Mouse (Mus musculus) neural tube, embryonic 12.5 days (tissue): ENCODE measurements around the gene Zfyve21. TPM values are rescaled to one million over a fixed set of nuclear protein-coding genes. Genes with fewer than 3 reads are reported as not detected.

Source experiments
- ATAC-seq: fragments of 200-750 bp; cut with Nextera tagmentation; 2 replicates; pipeline ENCODE4 v1.8.0; 2017; ENCODE audit warnings: low read depth, mild to moderate bottlenecking, moderate TSS enrichment, moderate library complexity; ENCODE audit not compliant: low FRiP score
- H3K27ac ChIP-seq: fragments of 300-500 bp; sonication (generic); 2 replicates; pipeline ENCODE4 v1.5.1; 2016
- H3K27me3 ChIP-seq: fragments of 300-500 bp; sonication (generic); replicated peaks from 2 replicates; pipeline ENCODE4 v1.6.1; 2016; ENCODE audit warnings: mild to moderate bottlenecking
- H3K36me3 ChIP-seq: fragments of 300-500 bp; sonication (generic); 2 replicates; pipeline ENCODE4 v1.6.1; 2016; ENCODE audit warnings: mild to moderate bottlenecking
- H3K4me1 ChIP-seq: fragments of 300-500 bp; sonication (generic); 2 replicates; pipeline ENCODE4 v1.6.1; 2016
- H3K4me2 ChIP-seq: fragments of 300-500 bp; sonication (generic); replicated peaks from 2 replicates; pipeline ENCODE4 v1.6.1; 2016; ENCODE audit warnings: mild to moderate bottlenecking
- H3K4me3 ChIP-seq: fragments of 300-500 bp; sonication (generic); 2 replicates; pipeline ENCODE4 v1.5.1; 2016
- H3K9ac ChIP-seq: fragments of 300-500 bp; sonication (generic); 2 replicates; pipeline ENCODE4 v1.6.1; 2016; ENCODE audit warnings: mild to moderate bottlenecking
- H3K9me3 ChIP-seq: fragments of 300-500 bp; sonication (generic); 2 replicates; pipeline ENCODE4 v1.6.1; 2016; ENCODE audit warnings: mild to moderate bottlenecking
- WGBS: fragments of 180-500 bp; shearing (Covaris S2); methylation state at CpG from one replicate; pipeline ENCODE4 v1.1.7; 2016; 5-methylcytosine and 5-hydroxymethylcytosine counted together
- polyA plus RNA-seq: library from polyadenylated mRNA; unstranded; fragments of >200 nt; fragmentation: Nextera tagmentation; extraction: Ambion mirVana; gene quantifications from 2 replicates; pipeline ENCODE4 v1.2.1, GENCODE M21; 2016

Zfyve21 gene
- polyA plus RNA-seq, 1 experiment from 2014 or later: 48.8 TPM

- Histone ChIP-seq H3K9me3 (no peaks in the 10 kb centered on the region), H3K9ac (peak overlapping the region; percentile 5; the same call in 1 of the 2 replicates), H3K4me3 (no peak overlapping the region), H3K4me1 (peaks cover 26% of the 10 kb centered on the region), H3K27ac (peak overlapping the region; percentile 33; the same call in 1 of the 2 replicates), H3K36me3 (peaks cover 38% of the 10 kb centered on the region), H3K27me3 (no peaks in the 10 kb centered on the region), H3K4me2 (no peak overlapping the region)
- 0 out of 2 replicates have a peak, but pooled peaks have one; percentile 10 for ATAC-seq
- 5% methylated on average over 9 of the region's 9 CpGs for WGBS
Measured at GRCm38 (mm10) chr12:111809762-111810161, 4.2 kb upstream of the Zfyve21 start.

GRCm38 (mm10) chr12:111812075-111812474 lies 1.9 kb upstream of the Zfyve21 start:
- no peak overlapping the region for H3K27ac ChIP-seq
- H3K9me3 ChIP-seq: no peaks in the 10 kb centered on the region
- H3K4me3 ChIP-seq: no peak overlapping the region
- H3K9ac ChIP-seq: no peak overlapping the region
- 90% methylated on average over 13 of the region's 13 CpGs for WGBS
- H3K36me3 ChIP-seq: peaks cover 16% of the 10 kb centered on the region
- no peak for ATAC-seq
- no peak overlapping the region; the same call in 1 of the 2 replicates for H3K4me2 ChIP-seq
- no peaks in the 10 kb centered on the region for H3K27me3 ChIP-seq
- H3K4me1 ChIP-seq: peaks cover 40% of the 10 kb centered on the region

GRCm38 (mm10) chr12:111812611-111813010 lies 1.4 kb upstream of the Zfyve21 start:
- Histone ChIP-seq H3K4me3 (peak overlapping the region; percentile 60), H3K4me1 (peaks cover 40% of the 10 kb centered on the region)
- WGBS: 75% methylated on average over 12 of the region's 12 CpGs

GRCm38 (mm10) chr12:111813111-111813765 lies 732 bp upstream of the Zfyve21 start:
- no peaks in the 10 kb centered on the region for H3K27me3 ChIP-seq
- H3K9ac ChIP-seq: peak overlapping the region; percentile 51
- H3K4me3 ChIP-seq: peak overlapping the region; percentile 60
- no peak overlapping the region for H3K27ac ChIP-seq
- peaks cover 40% of the 10 kb centered on the region for H3K4me1 ChIP-seq
- H3K4me2 ChIP-seq: peak overlapping the region; percentile 80
- no peak for ATAC-seq
- 5% methylated on average over 27 of the region's 27 CpGs for WGBS
- H3K36me3 ChIP-seq: peaks cover 5% of the 10 kb centered on the region
- no peaks in the 10 kb centered on the region for H3K9me3 ChIP-seq

More at GRCm38 (mm10) chr12:111812611-111813010, 1.4 kb upstream of the Zfyve21 start:
- Histone ChIP-seq H3K9me3 (no peaks in the 10 kb centered on the region), H3K9ac (0 out of 2 replicates have a peak overlapping the region, but pooled peaks have one; percentile 51), H3K36me3 (peaks cover 11% of the 10 kb centered on the region), H3K27ac (no peak overlapping the region), H3K27me3 (no peaks in the 10 kb centered on the region), H3K4me2 (peak overlapping the region; percentile 80)
- ATAC-seq: no peak

GRCm38 (mm10) chr12:111814769-111815762 lies 1.1 kb downstream of the Zfyve21 start:
- no peak for ATAC-seq

GRCm38 (mm10) chr12:111816528-111816927 lies 2.6 kb downstream of the Zfyve21 start:
- no peak overlapping the region for H3K4me3 ChIP-seq
- peaks cover 28% of the 10 kb centered on the region for H3K4me1 ChIP-seq
- H3K27me3 ChIP-seq: no peaks in the 10 kb centered on the region
- WGBS: 61% methylated on average over 13 of the region's 13 CpGs
- H3K27ac ChIP-seq: no peak overlapping the region
- no peaks in the 10 kb centered on the region for H3K36me3 ChIP-seq
- H3K9ac ChIP-seq: no peak overlapping the region
- ATAC-seq: no peak
- H3K4me2 ChIP-seq: peak overlapping the region; percentile 77; the same call in 1 of the 2 replicates
- no peaks in the 10 kb centered on the region for H3K9me3 ChIP-seq

More at GRCm38 (mm10) chr12:111814769-111815762, 1.1 kb downstream of the Zfyve21 start:
- Histone ChIP-seq H3K27me3 (no peaks in the 10 kb centered on the region), H3K4me3 (peak overlapping the region; percentile 62), H3K36me3 (no peaks in the 10 kb centered on the region), H3K27ac (no peak overlapping the region), H3K4me2 (peak overlapping the region; percentile 77), H3K4me1 (peaks cover 28% of the 10 kb centered on the region), H3K9ac (peak overlapping the region; percentile 68; the same call in 1 of the 2 replicates), H3K9me3 (no peaks in the 10 kb centered on the region)
- 31% methylated on average over 19 of the region's 19 CpGs for WGBS

- 63% methylated on average over 9 of the region's 9 CpGs for WGBS
- Histone ChIP-seq H3K4me1 (peaks cover 28% of the 10 kb centered on the region), H3K36me3 (no peaks in the 10 kb centered on the region), H3K9me3 (no peaks in the 10 kb centered on the region), H3K4me2 (no peak overlapping the region), H3K9ac (no peak overlapping the region), H3K27ac (no peak overlapping the region), H3K4me3 (no peak overlapping the region), H3K27me3 (no peaks in the 10 kb centered on the region)
- ATAC-seq: no peak
Measured at GRCm38 (mm10) chr12:111816967-111817366, 3.0 kb downstream of the Zfyve21 start.

GRCm38 (mm10) chr12:111817991-111818390 lies 4.0 kb downstream of the Zfyve21 start:
- peaks cover 22% of the 10 kb centered on the region for H3K4me1 ChIP-seq
- H3K9me3 ChIP-seq: no peaks in the 10 kb centered on the region
- no peak for ATAC-seq
- no peak overlapping the region for H3K4me3 ChIP-seq
- H3K27ac ChIP-seq: no peak overlapping the region
- H3K27me3 ChIP-seq: no peaks in the 10 kb centered on the region
- 92% methylated on average over 8 of the region's 8 CpGs for WGBS
- H3K4me2 ChIP-seq: no peak overlapping the region
- no peak overlapping the region for H3K9ac ChIP-seq
- 0 out of 2 replicates have a peak, but pooled peaks cover 2% of the 10 kb centered on the region for H3K36me3 ChIP-seq

- no peak overlapping the region for H3K9ac ChIP-seq
- H3K36me3 ChIP-seq: peaks cover 20% of the 10 kb centered on the region
- 87% methylated on average over 8 of the region's 8 CpGs for WGBS
- ATAC-seq: no peak
- no peak overlapping the region for H3K27ac ChIP-seq
- no peaks in the 10 kb centered on the region for H3K27me3 ChIP-seq
- no peak overlapping the region for H3K4me3 ChIP-seq
- peaks cover 12% of the 10 kb centered on the region for H3K4me1 ChIP-seq
- H3K4me2 ChIP-seq: no peak overlapping the region
- H3K9me3 ChIP-seq: no peaks in the 10 kb centered on the region
Measured at GRCm38 (mm10) chr12:111819936-111820335, 6.0 kb downstream of the Zfyve21 start.

GRCm38 (mm10) chr12:111820708-111821107 lies 6.7 kb downstream of the Zfyve21 start:
- no peaks in the 10 kb centered on the region for H3K9me3 ChIP-seq
- no peaks in the 10 kb centered on the region for H3K27me3 ChIP-seq
- 85% methylated on average over 7 of the region's 7 CpGs for WGBS
- H3K4me3 ChIP-seq: no peak overlapping the region
- H3K27ac ChIP-seq: no peak overlapping the region
- no peak for ATAC-seq
- H3K4me2 ChIP-seq: no peak overlapping the region
- peaks cover 5% of the 10 kb centered on the region for H3K4me1 ChIP-seq
- H3K9ac ChIP-seq: no peak overlapping the region
- H3K36me3 ChIP-seq: peaks cover 28% of the 10 kb centered on the region

GRCm38 (mm10) chr12:111821931-111822330 lies 8.0 kb downstream of the Zfyve21 start:
- Histone ChIP-seq H3K9me3 (no peaks in the 10 kb centered on the region), H3K27me3 (no peaks in the 10 kb centered on the region), H3K9ac (no peak overlapping the region), H3K27ac (no peak overlapping the region), H3K4me1 (no peaks in the 10 kb centered on the region), H3K36me3 (peaks cover 38% of the 10 kb centered on the region), H3K4me2 (no peak overlapping the region), H3K4me3 (no peak overlapping the region)
- 69% methylated on average over 4 of the region's 4 CpGs for WGBS
- no peak for ATAC-seq

- Histone ChIP-seq H3K36me3 (peaks cover 83% of the 10 kb centered on the region), H3K9ac (no peak overlapping the region), H3K4me1 (no peaks in the 10 kb centered on the region), H3K27ac (no peak overlapping the region), H3K27me3 (no peaks in the 10 kb centered on the region), H3K4me3 (no peak overlapping the region), H3K9me3 (no peaks in the 10 kb centered on the region), H3K4me2 (no peak overlapping the region)
- ATAC-seq: no peak
- 93% methylated on average over 12 of the region's 12 CpGs for WGBS
Measured at GRCm38 (mm10) chr12:111827556-111827955, 13.6 kb downstream of the Zfyve21 start.
